ENCODE assay signal across 13 mouse cellular contexts in the genomic region with DNA sequence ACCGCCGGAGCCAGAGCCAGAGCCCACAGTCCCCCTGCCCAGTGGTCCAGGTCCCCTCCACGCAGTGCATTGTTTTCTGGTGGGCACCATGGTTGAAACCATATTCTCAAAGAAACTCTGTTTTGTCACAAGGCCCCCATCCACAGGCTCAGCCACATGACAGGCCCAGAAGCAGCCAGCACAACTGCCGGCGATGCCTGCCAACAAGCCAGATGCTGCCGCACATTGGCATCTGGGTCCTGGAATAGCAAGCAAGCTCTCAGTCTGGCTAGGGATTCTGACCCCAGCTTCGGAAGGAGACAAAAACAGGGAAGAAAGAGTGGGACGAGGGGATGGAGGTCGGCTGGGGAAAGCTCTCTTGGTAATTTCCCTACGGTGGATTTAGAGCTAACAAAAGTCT.
DNase-seq lines count a peak whose midpoint lies in the region; ATAC-seq and TF ChIP-seq lines count a peak whose summit lies in the region.
"Had no signal": no experiment of that assay in that cellular context is flagged by ENCODE, and none has a peak within 500 bp of the region (broad histone marks: within the 10 kb centered on the region; RNA-seq: fewer than 3 reads in every experiment).

No protein-coding gene starts in this region.

- 66% methylated on average over 10 of the region's 10 CpGs for WGBS in heart, adult 2 months
- 82% methylated on average over 10 of the region's 10 CpGs for WGBS in heart, embryonic 10.5 days
- WGBS in neural tube, embryonic 15.5 days: 70% methylated on average over 10 of the region's 10 CpGs
- 79% methylated on average over 10 of the region's 10 CpGs for WGBS in lung, postnatal 0 days

- no peak for TF ChIP-seq EP300 in heart, adult 2 months (IDR thresholded peaks at IDR 0.05; ENCODE audit: insufficient read depth, low read depth, low read length)
- TF ChIP-seq EP300 in lung, postnatal 0 days (IDR thresholded peaks at IDR 0.05): no peak

- no peaks in the 10 kb centered on the region for H3K79me2 ChIP-seq in heart, adult 2 months (replicated peaks; ENCODE audit: control insufficient read depth, insufficient read depth, low read length)

- H3K27me3 ChIP-seq in heart, adult 2 months (ENCODE audit: control insufficient read depth, insufficient read depth, low read length): no peaks in the 10 kb centered on the region
- H3K27me3 ChIP-seq in heart, embryonic 10.5 days (ENCODE audit: insufficient read depth, poor library complexity, severe bottlenecking): peaks cover 9% of the 10 kb centered on the region; the same call in 1 of the 2 replicates
- 0 out of 2 replicates have a peak, but pooled peaks cover 6% of the 10 kb centered on the region for H3K27me3 ChIP-seq in neural tube, embryonic 15.5 days (replicated peaks)
- H3K27me3 ChIP-seq in lung, postnatal 0 days (replicated peaks; ENCODE audit: insufficient read depth, low read length): no peaks in the 10 kb centered on the region
- H3K27me3 ChIP-seq: embryonic facial prominence, embryonic 13.5 days; limb, embryonic 13.5 days; neural tube, embryonic 12.5 days had no signal

- H3K4me2 ChIP-seq in neural tube, embryonic 15.5 days: no peak overlapping the region
- H3K4me2 ChIP-seq in lung, postnatal 0 days (replicated peaks; ENCODE audit: low read depth, low read length): no peak overlapping the region
- H3K4me2 ChIP-seq: embryonic facial prominence, embryonic 13.5 days; limb, embryonic 13.5 days; neural tube, embryonic 12.5 days had no signal

- no peak overlapping the region for H3K27ac ChIP-seq in heart, adult 2 months
- H3K27ac ChIP-seq in heart, embryonic 10.5 days: no peak overlapping the region
- H3K27ac ChIP-seq in neural tube, embryonic 15.5 days (replicated peaks): peak overlapping the region; percentile 33
- H3K27ac ChIP-seq in lung, postnatal 0 days (ENCODE audit: low read length): no peak overlapping the region
- H3K27ac ChIP-seq: embryonic facial prominence, embryonic 13.5 days; limb, embryonic 13.5 days; neural tube, embryonic 12.5 days had no signal

- TF ChIP-seq POLR2A in heart, adult 2 months (IDR thresholded peaks at IDR 0.05; ENCODE audit: insufficient read depth, low read depth, low read length): no peak

- DNase-seq in heart, adult 2 months: peak; percentile 27 to 28
- no peak for DNase-seq in heart, embryonic 10.5 days (ENCODE audit: low spot score)
- DNase-seq in frontal cortex, postnatal 36 days (ENCODE audit: low spot score in 2 of 2): peak; percentile 34 to 58
- DNase-seq in layer of hippocampus, adult 8-10 months (ENCODE audit: low spot score in 2 of 2): peak; percentile 46 to 57
- no peak for DNase-seq in B cell, adult 2 months
- no peak for DNase-seq in lung, postnatal 0 days (ENCODE audit: low spot score)
- DNase-seq: cerebellum, adult 2 months; kidney, adult 2 months; lung, postnatal 14 days had no signal

- no peak for TF ChIP-seq CTCF in heart, adult 2 months (IDR thresholded peaks at IDR 0.05)
- no peak for TF ChIP-seq CTCF in lung, postnatal 0 days (IDR thresholded peaks at IDR 0.05)

- H3K9ac ChIP-seq in heart, adult 2 months (ENCODE audit: low read depth, low read length): no peak overlapping the region
- no peak overlapping the region for H3K9ac ChIP-seq in neural tube, embryonic 15.5 days (replicated peaks)
- no peak overlapping the region for H3K9ac ChIP-seq in lung, postnatal 0 days (replicated peaks; ENCODE audit: low read depth)
- H3K9ac ChIP-seq: embryonic facial prominence, embryonic 13.5 days; limb, embryonic 13.5 days; neural tube, embryonic 12.5 days had no signal

- no peaks in the 10 kb centered on the region for H3K36me3 ChIP-seq in heart, adult 2 months (ENCODE audit: control insufficient read depth, insufficient read depth, low read length)
- no peaks in the 10 kb centered on the region for H3K36me3 ChIP-seq in heart, embryonic 10.5 days
- no peaks in the 10 kb centered on the region for H3K36me3 ChIP-seq in neural tube, embryonic 15.5 days
- no peaks in the 10 kb centered on the region for H3K36me3 ChIP-seq in lung, postnatal 0 days (ENCODE audit: insufficient read depth, low read length)
- H3K36me3 ChIP-seq: embryonic facial prominence, embryonic 13.5 days; limb, embryonic 13.5 days; neural tube, embryonic 12.5 days had no signal

- H3K4me1 ChIP-seq in heart, adult 2 months (ENCODE audit: control insufficient read depth, insufficient read depth, low read length): no peaks in the 10 kb centered on the region
- H3K4me1 ChIP-seq in heart, embryonic 10.5 days: peaks cover 7% of the 10 kb centered on the region
- H3K4me1 ChIP-seq in neural tube, embryonic 15.5 days: 0 out of 2 replicates have a peak, but pooled peaks cover 7% of the 10 kb centered on the region
- H3K4me1 ChIP-seq in lung, postnatal 0 days (ENCODE audit: insufficient read depth, low read depth, low read length): no peaks in the 10 kb centered on the region
- H3K4me1 ChIP-seq: neural tube, embryonic 12.5 days had no signal

- ATAC-seq in neural tube, embryonic 15.5 days (ENCODE audit: low FRiP score): no peak
- no peak for ATAC-seq in lung, postnatal 0 days

- no peaks in the 10 kb centered on the region for H3K9me3 ChIP-seq in heart, embryonic 10.5 days
- H3K9me3 ChIP-seq in neural tube, embryonic 15.5 days (replicated peaks): no peaks in the 10 kb centered on the region
- no peaks in the 10 kb centered on the region; the same call in 1 of the 2 replicates for H3K9me3 ChIP-seq in lung, postnatal 0 days (ENCODE audit: low read length)
- H3K9me3 ChIP-seq: neural tube, embryonic 12.5 days had no signal

- H3K4me3 ChIP-seq in heart, adult 2 months: no peak overlapping the region
- H3K4me3 ChIP-seq in heart, embryonic 10.5 days: no peak overlapping the region
- no peak overlapping the region for H3K4me3 ChIP-seq in neural tube, embryonic 15.5 days (replicated peaks)
- H3K4me3 ChIP-seq in lung, postnatal 0 days (ENCODE audit: low read depth, low read length): no peak overlapping the region
- H3K4me3 ChIP-seq: embryonic facial prominence, embryonic 13.5 days; limb, embryonic 13.5 days; neural tube, embryonic 12.5 days had no signal

- intact Hi-C loops in heart, adult 2 months (cut with DNase I): no loop called here

Comparison
In these comparisons a context has a peak if more than half of its experiments do, and no peak if none do; other contexts are left out.
1. DNase-seq: peak in heart, adult 2 months (2 of 2), frontal cortex, postnatal 36 days (2 of 2) and layer of hippocampus, adult 8-10 months (2 of 2); none in heart, embryonic 10.5 days (single experiment), B cell, adult 2 months (0 of 2) and lung, postnatal 0 days (single experiment).